Mouse (Mus musculus) small intestine, adult 2 months (tissue): ENCODE measurements around the gene Rnf212b.

ENCODE experiments used
- CTCF ChIP-seq: fragments of 200-500 bp; IDR thresholded peaks from 2 replicates; pipeline ENCODE4 v1.5.1; 2012; ENCODE audit warnings: low read depth, mild to moderate bottlenecking, control low read depth, inconsistent platforms, low read length, moderate library complexity, mixed read lengths; ENCODE audit not compliant: insufficient replicate concordance, insufficient read length; ENCODE audit errors: extremely low read depth
- POLR2A ChIP-seq: fragments of 200-500 bp; IDR thresholded peaks from 2 replicates; pipeline ENCODE4 v1.6.1; 2012; ENCODE audit warnings: low read depth, mild to moderate bottlenecking, control low read depth, inconsistent platforms, low read length, moderate library complexity

DNA sequence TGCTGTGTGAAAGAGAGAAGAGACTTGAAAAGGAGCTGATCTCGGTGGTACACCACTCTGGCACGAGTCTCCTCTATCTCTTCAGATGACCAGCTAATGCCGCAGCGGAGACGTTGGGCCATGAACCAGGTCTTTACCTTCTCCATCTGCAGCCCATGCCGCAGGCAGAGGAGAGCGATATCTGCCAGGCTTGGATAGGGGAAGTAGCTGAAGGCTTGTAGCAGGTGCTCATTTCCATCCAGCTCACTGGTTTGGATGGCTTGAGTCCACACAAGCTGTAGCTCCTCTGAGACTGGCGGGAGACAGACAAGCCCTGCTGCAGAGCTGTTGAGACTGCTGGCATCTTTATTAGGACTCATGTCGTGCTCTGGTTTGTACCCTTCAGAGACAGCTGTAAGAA, 44.0 kb downstream of the Rnf212b start:
- TF ChIP-seq CTCF (no peak), POLR2A (no peak)
